Mouse (Mus musculus) embryonic facial prominence, embryonic 13.5 days (tissue): Measurements from ENCODE around the gene Sart1. TPM values are rescaled to one million over a fixed set of nuclear protein-coding genes. Genes with fewer than 3 reads are reported as not detected.

Experiments used
- ATAC-seq: fragments of 200-750 bp; cut with Nextera tagmentation; 2 replicates; pipeline ENCODE4 v1.8.0; 2017; ENCODE audit warnings: low read depth; ENCODE audit not compliant: insufficient number of reproducible peaks, insufficient read depth, low FRiP score, low TSS enrichment
- H3K27ac ChIP-seq: fragments of 300-500 bp; sonication (generic); 2 replicates; pipeline ENCODE4 v1.5.1; 2015; ENCODE audit warnings: moderate library complexity, mild to moderate bottlenecking, inconsistent platforms
- H3K27me3 ChIP-seq: fragments of 300-500 bp; sonication (generic); 2 replicates; pipeline ENCODE4 v1.6.1; 2015; ENCODE audit warnings: mild to moderate bottlenecking, inconsistent platforms
- H3K36me3 ChIP-seq: fragments of 300-500 bp; sonication (generic); 2 replicates; pipeline ENCODE4 v1.6.1; 2015; ENCODE audit warnings: mild to moderate bottlenecking, inconsistent platforms
- H3K4me1 ChIP-seq: fragments of 300-500 bp; sonication (generic); 2 replicates; pipeline ENCODE4 v1.6.1; 2015; ENCODE audit warnings: inconsistent platforms
- H3K4me2 ChIP-seq: fragments of 300-500 bp; sonication (generic); 2 replicates; pipeline ENCODE4 v1.6.1; 2015; ENCODE audit warnings: moderate library complexity, mild to moderate bottlenecking, inconsistent platforms
- H3K4me3 ChIP-seq: fragments of 300-500 bp; sonication (generic); 2 replicates; pipeline ENCODE4 v1.5.1; 2015; ENCODE audit warnings: mild to moderate bottlenecking, inconsistent platforms
- H3K9ac ChIP-seq: fragments of 300-500 bp; sonication (generic); 2 replicates; pipeline ENCODE4 v1.6.1; 2015; ENCODE audit warnings: mild to moderate bottlenecking, inconsistent platforms
- H3K9me3 ChIP-seq: fragments of 300-500 bp; sonication (generic); 2 replicates; pipeline ENCODE4 v1.6.1; 2016; ENCODE audit warnings: inconsistent platforms
- WGBS: fragments of 180-500 bp; shearing (Covaris S2); methylation state at CpG from one replicate; pipeline ENCODE4 v1.1.7; 2015; ENCODE audit warnings: mixed read lengths; 5-methylcytosine and 5-hydroxymethylcytosine counted together
- polyA plus RNA-seq: library from polyadenylated mRNA; unstranded; fragments of >200 nt; fragmentation: Nextera tagmentation; extraction: Ambion mirVana; gene quantifications from 2 replicates; pipeline ENCODE4 v1.2.1, GENCODE M21; 2015

Sart1 gene
- 83.9 and 87.7 TPM in 2 replicates for polyA plus RNA-seq

GRCm38 (mm10) chr19:5388588-5389242, at the start of gene Sart1:
Gene Sart1, minus strand, starts transcription at chr19:5388703.
- H3K36me3 ChIP-seq: peaks cover 29% of the 10 kb centered on the region
- H3K27me3 ChIP-seq: no peaks in the 10 kb centered on the region
- H3K27ac ChIP-seq: peak within 1 kb of the TSS; percentile 82
- peak; percentile 92 for ATAC-seq
- peak within 1 kb of the TSS; percentile 92 for H3K4me2 ChIP-seq
- H3K9me3 ChIP-seq: no peaks in the 10 kb centered on the region
- H3K4me1 ChIP-seq: peaks cover 34% of the 10 kb centered on the region
- H3K4me3 ChIP-seq: peak within 1 kb of the TSS; percentile 99
- WGBS: 2% methylated on average over 43 of the region's 43 CpGs
- peak within 1 kb of the TSS; percentile 96 for H3K9ac ChIP-seq

GRCm38 (mm10) chr19:5433951-5434350, 45.4 kb upstream of the Sart1 start:
- no peaks in the 10 kb centered on the region for H3K27me3 ChIP-seq
- peaks cover 19% of the 10 kb centered on the region for H3K4me1 ChIP-seq
- ATAC-seq: no peak
- peak overlapping the region; percentile 68 for H3K9ac ChIP-seq
- peak overlapping the region; percentile 76; the same call in 1 of the 2 replicates for H3K27ac ChIP-seq
- H3K4me2 ChIP-seq: peak overlapping the region; percentile 72
- no peaks in the 10 kb centered on the region for H3K9me3 ChIP-seq
- peak overlapping the region; percentile 40 for H3K4me3 ChIP-seq
- WGBS: 62% methylated on average over 7 of the region's 7 CpGs
- H3K36me3 ChIP-seq: 0 out of 2 replicates have a peak, but pooled peaks cover 3% of the 10 kb centered on the region

GRCm38 (mm10) chr19:5432992-5433852, 44.7 kb upstream of the Sart1 start:
- Histone ChIP-seq H3K27ac (peak overlapping the region; percentile 76), H3K4me1 (peaks cover 19% of the 10 kb centered on the region), H3K9ac (peak overlapping the region; percentile 68), H3K9me3 (no peaks in the 10 kb centered on the region), H3K36me3 (peaks cover 6% of the 10 kb centered on the region; the same call in 1 of the 2 replicates), H3K27me3 (no peaks in the 10 kb centered on the region), H3K4me2 (peak overlapping the region; percentile 72), H3K4me3 (peak overlapping the region; percentile 40)
- WGBS: 7% methylated on average over 16 of the region's 16 CpGs
- ATAC-seq: peak; percentile 45; the same call in 1 of the 2 replicates

- no peak overlapping the region for H3K27ac ChIP-seq
- peaks cover 22% of the 10 kb centered on the region for H3K4me1 ChIP-seq
- WGBS: 74% methylated on average over 4 of the region's 4 CpGs
- H3K9ac ChIP-seq: peak overlapping the region; percentile 7; the same call in 1 of the 2 replicates
- H3K27me3 ChIP-seq: no peaks in the 10 kb centered on the region
- ATAC-seq: no peak
- H3K4me2 ChIP-seq: no peak overlapping the region
- H3K36me3 ChIP-seq: peaks cover 10% of the 10 kb centered on the region
- H3K9me3 ChIP-seq: no peaks in the 10 kb centered on the region
- H3K4me3 ChIP-seq: no peak overlapping the region
Observed at GRCm38 (mm10) chr19:5431911-5432464, 43.5 kb upstream of the Sart1 start.

- H3K27ac ChIP-seq: no peak overlapping the region
- H3K4me3 ChIP-seq: no peak overlapping the region
- WGBS: 87% methylated on average over 1 of the region's 1 CpGs
- H3K27me3 ChIP-seq: no peaks in the 10 kb centered on the region
- no peak for ATAC-seq
- H3K36me3 ChIP-seq: peaks cover 22% of the 10 kb centered on the region
- H3K9ac ChIP-seq: no peak overlapping the region
- H3K9me3 ChIP-seq: no peaks in the 10 kb centered on the region
- no peak overlapping the region for H3K4me2 ChIP-seq
- peaks cover 35% of the 10 kb centered on the region for H3K4me1 ChIP-seq
Observed at GRCm38 (mm10) chr19:5430408-5430807, 41.9 kb upstream of the Sart1 start.

- Histone ChIP-seq H3K9me3 (no peaks in the 10 kb centered on the region), H3K27ac (no peak overlapping the region), H3K4me2 (no peak overlapping the region), H3K4me3 (no peak overlapping the region), H3K36me3 (peaks cover 22% of the 10 kb centered on the region), H3K9ac (no peak overlapping the region), H3K4me1 (peaks cover 35% of the 10 kb centered on the region), H3K27me3 (no peaks in the 10 kb centered on the region)
- WGBS: 73% methylated on average over 8 of the region's 8 CpGs
- no peak for ATAC-seq
Observed at GRCm38 (mm10) chr19:5429806-5430205, 41.3 kb upstream of the Sart1 start.

GRCm38 (mm10) chr19:5429219-5429618, 40.7 kb upstream of the Sart1 start:
- WGBS: 83% methylated on average over 4 of the region's 4 CpGs
- no peak for ATAC-seq

GRCm38 (mm10) chr19:5428083-5428482, 39.6 kb upstream of the Sart1 start:
- peaks cover 34% of the 10 kb centered on the region for H3K4me1 ChIP-seq
- H3K4me2 ChIP-seq: no peak overlapping the region
- no peak overlapping the region for H3K4me3 ChIP-seq
- H3K27me3 ChIP-seq: no peaks in the 10 kb centered on the region
- no peak overlapping the region for H3K9ac ChIP-seq
- ATAC-seq: no peak
- peak overlapping the region; percentile 48; the same call in 1 of the 2 replicates for H3K27ac ChIP-seq
- 73% methylated on average over 2 of the region's 2 CpGs for WGBS
- no peaks in the 10 kb centered on the region for H3K9me3 ChIP-seq
- H3K36me3 ChIP-seq: peaks cover 24% of the 10 kb centered on the region

More at GRCm38 (mm10) chr19:5429219-5429618, 40.7 kb upstream of the Sart1 start:
- Histone ChIP-seq H3K4me3 (no peak overlapping the region), H3K9ac (0 out of 2 replicates have a peak overlapping the region, but pooled peaks have one; percentile 6), H3K27me3 (no peaks in the 10 kb centered on the region), H3K4me2 (no peak overlapping the region), H3K9me3 (no peaks in the 10 kb centered on the region), H3K27ac (0 out of 2 replicates have a peak overlapping the region, but pooled peaks have one; percentile 33), H3K4me1 (peaks cover 35% of the 10 kb centered on the region), H3K36me3 (peaks cover 22% of the 10 kb centered on the region)

GRCm38 (mm10) chr19:5426640-5427290, 38.3 kb upstream of the Sart1 start:
- 91% methylated on average over 13 of the region's 13 CpGs for WGBS
- H3K27ac ChIP-seq: no peak overlapping the region
- peaks cover 37% of the 10 kb centered on the region for H3K4me1 ChIP-seq
- H3K4me3 ChIP-seq: peak overlapping the region; percentile 72
- ATAC-seq: no peak
- H3K27me3 ChIP-seq: no peaks in the 10 kb centered on the region
- H3K9ac ChIP-seq: peak overlapping the region; percentile 93
- H3K9me3 ChIP-seq: no peaks in the 10 kb centered on the region
- peaks cover 37% of the 10 kb centered on the region for H3K36me3 ChIP-seq
- H3K4me2 ChIP-seq: peak overlapping the region; percentile 79

GRCm38 (mm10) chr19:5425906-5426565, 37.5 kb upstream of the Sart1 start:
- no peak overlapping the region for H3K27ac ChIP-seq
- peaks cover 44% of the 10 kb centered on the region for H3K36me3 ChIP-seq
- WGBS: 89% methylated on average over 18 of the region's 18 CpGs
- peak overlapping the region; percentile 72 for H3K4me3 ChIP-seq
- H3K9me3 ChIP-seq: no peaks in the 10 kb centered on the region
- H3K4me1 ChIP-seq: peaks cover 37% of the 10 kb centered on the region
- H3K27me3 ChIP-seq: no peaks in the 10 kb centered on the region
- no peak for ATAC-seq
- peak overlapping the region; percentile 79 for H3K4me2 ChIP-seq
- peak overlapping the region; percentile 93 for H3K9ac ChIP-seq
